Mouse (Mus musculus) liver, embryonic 11.5 days (tissue): Measurements from ENCODE around the gene Hrc. TPM values are rescaled to one million over a fixed set of nuclear protein-coding genes. Genes with fewer than 3 reads are reported as not detected.

Experiments used
- ATAC-seq: fragments of 200-750 bp; cut with Nextera tagmentation; replicated peaks from 2 replicates; pipeline ENCODE4 v1.8.0; 2017; ENCODE audit warnings: moderate number of reproducible peaks, mild to moderate bottlenecking, moderate TSS enrichment, moderate library complexity; ENCODE audit not compliant: low FRiP score
- DNase-seq: peaks from one replicate; pipeline ENCODE4 v3.0.0-alpha.2; 2017; ENCODE audit warnings: low spot score
- H3K27ac ChIP-seq: fragments of 300-500 bp; sonication (generic); 2 replicates; pipeline ENCODE4 v1.5.1; 2014; ENCODE audit warnings: mild to moderate bottlenecking, low read depth, low read length, control low read depth
- H3K27me3 ChIP-seq: fragments of 300-500 bp; sonication (generic); replicated peaks from 2 replicates; pipeline ENCODE4 v1.6.1; 2014; ENCODE audit warnings: low read length, mixed read lengths; ENCODE audit not compliant: control insufficient read depth, insufficient read depth
- H3K36me3 ChIP-seq: fragments of 300-500 bp; sonication (generic); 2 replicates; pipeline ENCODE4 v1.6.1; 2014; ENCODE audit warnings: mild to moderate bottlenecking, low read length, moderate library complexity, mixed read lengths; ENCODE audit not compliant: control insufficient read depth, insufficient read depth
- H3K4me1 ChIP-seq: fragments of 300-500 bp; sonication (generic); replicated peaks from 2 replicates; pipeline ENCODE4 v1.6.1; 2014; ENCODE audit warnings: low read length, mixed read lengths; ENCODE audit not compliant: control insufficient read depth, insufficient read depth
- H3K4me2 ChIP-seq: fragments of 300-500 bp; sonication (generic); 2 replicates; pipeline ENCODE4 v1.6.1; 2014; ENCODE audit warnings: mild to moderate bottlenecking, control low read depth, moderate library complexity
- H3K4me3 ChIP-seq: fragments of 300-500 bp; sonication (generic); 2 replicates; pipeline ENCODE4 v1.5.1; 2014; ENCODE audit warnings: low read depth, low read length, control low read depth
- H3K9ac ChIP-seq: fragments of 300-500 bp; sonication (generic); 2 replicates; pipeline ENCODE4 v1.6.1; 2014; ENCODE audit warnings: low read depth, low read length, control low read depth
- H3K9me3 ChIP-seq: fragments of 300-500 bp; sonication (generic); 2 replicates; pipeline ENCODE4 v1.6.1; 2016; ENCODE audit warnings: low read length, inconsistent platforms, mixed read lengths; ENCODE audit not compliant: control insufficient read depth
- WGBS: fragments of 180-500 bp; shearing (Covaris S2); extraction: QIAGEN DNeasy Blood & Tissue Kit; methylation state at CpG from one replicate; pipeline ENCODE4 v1.1.7; 2014; 5-methylcytosine and 5-hydroxymethylcytosine counted together
- polyA plus RNA-seq: library from polyadenylated mRNA; unstranded; fragments of >200 nt; fragmentation: Nextera tagmentation; extraction: Ambion mirVana; gene quantifications from 2 replicates; pipeline ENCODE4 v1.2.1, GENCODE M21; 2014

The Hrc gene
- polyA plus RNA-seq, 1 experiment from 2014 or later, result 0.30 TPM

DNA sequence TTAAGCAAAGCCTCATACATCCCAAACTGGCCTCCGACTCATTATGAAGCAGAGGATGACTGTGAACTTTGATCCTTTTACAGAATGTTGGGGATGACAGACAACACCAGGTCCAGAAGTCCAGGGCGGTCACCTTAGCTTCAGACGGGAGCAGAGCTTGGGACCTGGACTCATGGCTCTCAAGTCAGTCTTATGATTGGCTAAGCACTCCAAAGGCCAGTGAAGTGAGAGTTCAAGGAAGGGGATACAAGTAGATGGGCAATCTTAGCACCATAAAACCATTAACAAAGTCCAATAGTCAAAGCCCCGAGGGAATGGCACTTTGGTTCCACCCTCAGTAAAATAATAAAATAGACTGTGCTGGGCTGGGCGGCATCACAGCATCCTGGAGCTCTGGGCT lies 12.0 kb upstream of the Hrc start:
- Histone ChIP-seq H3K9ac (no peak overlapping the region), H3K4me2 (no peak overlapping the region), H3K36me3 (peaks cover 5% of the 10 kb centered on the region; the same call in 1 of the 2 replicates), H3K27me3 (no peaks in the 10 kb centered on the region), H3K4me1 (no peaks in the 10 kb centered on the region), H3K4me3 (no peak overlapping the region), H3K9me3 (no peaks in the 10 kb centered on the region), H3K27ac (no peak overlapping the region)
- WGBS, result 84% methylated on average over 5 of the region's 5 CpGs
- DNase-seq (no peak), ATAC-seq (no peak)

DNA sequence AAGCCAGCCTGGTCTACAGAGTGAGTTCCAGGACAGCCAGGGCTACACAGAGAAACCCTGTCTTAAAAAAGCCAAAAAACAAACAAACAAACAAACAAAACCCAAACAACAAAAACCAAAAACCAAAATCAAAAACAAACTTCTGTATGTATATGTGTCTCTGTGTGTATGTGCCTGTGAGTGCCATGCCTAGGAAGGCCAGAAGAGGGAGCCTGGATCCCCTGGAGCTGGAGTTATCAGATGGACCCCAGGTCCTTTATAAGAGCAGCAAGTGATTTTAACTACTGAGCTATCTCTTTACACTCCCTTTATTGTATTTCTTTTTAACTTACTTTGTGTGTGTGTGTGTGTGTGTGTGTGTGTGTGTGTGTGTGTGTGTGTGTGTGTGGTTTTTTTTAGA lies 9.3 kb upstream of the Hrc start:
- ATAC-seq, result no peak

DNA sequence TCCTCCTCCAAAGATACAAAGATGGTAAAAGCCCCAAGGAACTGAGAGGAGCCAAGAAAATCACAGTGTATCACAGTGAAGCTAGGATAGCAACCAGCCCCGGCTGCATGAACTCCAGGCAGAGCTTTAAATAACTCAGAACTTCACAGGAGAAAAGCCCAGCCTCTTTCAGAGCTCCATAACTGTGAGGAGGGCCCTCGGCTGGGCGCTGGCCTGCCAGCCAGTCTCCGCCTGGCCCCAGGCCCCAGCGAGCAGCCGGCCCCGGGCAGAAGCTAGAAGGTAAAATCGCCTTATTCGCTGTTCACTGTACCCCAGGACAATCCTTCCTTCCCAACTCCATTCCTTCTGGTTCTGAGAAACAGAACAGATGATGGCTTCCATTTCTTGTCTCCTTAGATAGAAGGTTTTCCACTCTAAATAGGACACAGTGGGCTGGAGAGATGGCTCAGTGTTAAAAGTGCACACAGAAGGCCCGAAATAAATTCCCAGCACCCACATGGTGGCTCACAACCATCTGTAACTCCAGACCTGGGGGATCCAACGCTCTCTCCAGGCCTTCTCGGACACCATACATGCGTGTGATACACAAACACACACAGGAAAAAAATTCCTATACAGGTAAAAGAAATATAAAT lies 6.1 kb upstream of the Hrc start:
- H3K4me3 ChIP-seq, result no peak overlapping the region
- DNase-seq (no peak), ATAC-seq (no peak)
- WGBS, result 77% methylated on average over 13 of the region's 13 CpGs
- H3K27me3 ChIP-seq, result peaks cover 11% of the 10 kb centered on the region; the same call in 1 of the 2 replicates
- H3K27ac ChIP-seq, result no peak overlapping the region
- peaks cover 3% of the 10 kb centered on the region; the same call in 1 of the 2 replicates for H3K36me3 ChIP-seq
- H3K9me3 ChIP-seq, result no peaks in the 10 kb centered on the region
- H3K9ac ChIP-seq, result no peak overlapping the region
- H3K4me2 ChIP-seq, result no peak overlapping the region
- H3K4me1 ChIP-seq, result peaks cover 9% of the 10 kb centered on the region

More for the DNA sequence above, 9.3 kb upstream of the Hrc start:
- no peak for DNase-seq
- Histone ChIP-seq H3K27ac (no peak overlapping the region), H3K36me3 (peaks cover 5% of the 10 kb centered on the region; the same call in 1 of the 2 replicates), H3K9ac (no peak overlapping the region), H3K4me3 (no peak overlapping the region), H3K4me1 (no peaks in the 10 kb centered on the region), H3K4me2 (no peak overlapping the region), H3K9me3 (no peaks in the 10 kb centered on the region), H3K27me3 (no peaks in the 10 kb centered on the region; the same call in 1 of the 2 replicates)

DNA sequence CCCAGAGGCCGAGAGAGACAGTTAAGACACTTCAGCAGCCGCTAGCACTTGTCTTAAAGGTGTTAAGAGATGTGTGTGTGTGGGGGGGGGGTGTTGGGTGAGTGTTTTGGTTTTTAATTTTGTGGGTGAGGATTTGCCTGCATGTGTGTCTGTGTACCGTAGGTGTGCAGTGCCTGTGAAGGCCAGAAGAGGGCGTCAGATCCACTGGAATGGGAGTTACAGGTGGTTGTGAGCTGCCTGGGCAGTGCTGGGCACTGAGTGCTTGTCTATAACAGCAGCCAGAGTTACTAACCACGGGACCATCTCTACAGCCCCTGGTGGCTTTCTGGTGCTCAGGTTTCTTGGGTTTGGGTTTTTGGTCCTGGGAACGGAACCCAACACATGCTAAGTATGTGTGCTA lies 3.6 kb upstream of the Hrc start:
- ATAC-seq, result no peak
- no peak for DNase-seq
- WGBS, result 70% methylated on average over 6 of the region's 6 CpGs
- Histone ChIP-seq H3K4me1 (peaks cover 14% of the 10 kb centered on the region), H3K27me3 (peaks cover 11% of the 10 kb centered on the region), H3K27ac (no peak overlapping the region), H3K9ac (no peak overlapping the region), H3K4me2 (no peak overlapping the region), H3K9me3 (no peaks in the 10 kb centered on the region), H3K4me3 (no peak overlapping the region), H3K36me3 (no peaks in the 10 kb centered on the region)

DNA sequence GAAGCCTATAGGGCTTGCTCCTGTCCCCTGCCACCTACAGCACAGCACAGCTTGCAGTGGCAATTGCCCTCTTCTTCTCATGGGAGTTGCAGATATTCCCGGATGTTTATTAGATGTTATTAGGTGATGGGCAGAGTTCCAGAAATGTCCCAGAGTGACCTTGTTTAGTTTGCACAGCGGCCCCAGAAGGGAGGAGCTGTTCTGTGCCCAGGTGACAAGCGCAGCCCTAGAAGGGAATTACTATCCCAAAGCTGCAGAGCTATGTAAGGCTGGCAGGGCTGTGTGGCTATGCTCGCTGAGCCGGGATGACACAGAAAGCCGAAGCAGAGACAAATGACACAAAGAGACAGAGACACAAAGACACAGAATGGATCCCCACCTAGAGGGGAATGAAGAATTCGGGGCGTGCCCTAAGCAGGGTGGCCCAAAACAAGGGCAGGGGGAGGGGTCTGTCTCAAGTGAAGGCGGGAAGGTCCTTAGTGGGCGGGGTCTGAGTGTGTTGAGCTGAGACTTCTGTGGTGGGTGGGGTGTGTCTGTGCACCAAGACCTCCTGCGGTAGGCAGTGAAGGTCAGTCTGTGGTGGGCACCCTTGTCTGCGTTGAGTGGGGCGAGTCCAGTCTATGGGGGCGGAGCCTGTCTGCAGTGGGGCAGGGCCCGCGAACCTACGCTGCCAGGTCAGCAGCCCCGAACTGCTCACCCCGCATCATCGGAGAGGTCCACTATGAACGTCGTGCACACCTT lies 2.2 kb upstream of the Hrc start:
- H3K27ac ChIP-seq, result no peak overlapping the region
- peak; percentile 50 for DNase-seq
- peaks cover 16% of the 10 kb centered on the region for H3K4me1 ChIP-seq

DNA sequence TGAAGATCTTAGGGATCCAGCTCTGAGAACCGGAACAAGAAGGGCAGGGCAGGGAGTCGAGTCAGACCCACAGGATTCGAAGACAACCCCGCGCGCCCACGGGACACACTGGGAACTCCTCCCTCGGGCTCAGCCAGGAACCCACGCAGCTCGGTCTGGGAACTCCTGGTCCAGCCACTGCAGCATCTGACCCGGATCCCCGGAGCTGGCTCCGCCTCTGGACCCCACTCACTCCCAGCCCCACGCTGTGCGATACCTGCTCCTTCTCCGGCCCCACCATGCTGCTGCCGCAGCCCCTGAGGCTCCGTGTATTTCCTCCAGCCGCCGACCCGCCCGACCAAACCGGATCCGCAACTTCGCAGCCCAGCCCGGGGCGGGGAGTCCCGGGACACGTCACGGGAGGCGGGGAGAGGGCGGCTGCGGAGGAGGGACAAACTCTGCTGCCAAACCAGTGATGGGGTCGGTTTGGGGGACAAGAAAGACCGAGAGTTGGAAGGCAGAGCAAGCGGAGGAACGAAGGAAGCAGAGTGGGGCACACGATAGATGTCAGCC lies 1.6 kb upstream of the Hrc start, which contains the start of gene Trpm4:
Trpm4 (minus strand) TSS at position 350 of the 552 bp plus-strand sequence.
- Histone ChIP-seq H3K4me3 (peak within 1 kb of the TSS; percentile 61), H3K9ac (peak within 1 kb of the TSS; percentile 58), H3K4me1 (peaks cover 22% of the 10 kb centered on the region), H3K36me3 (no peaks in the 10 kb centered on the region), H3K27me3 (peaks cover 28% of the 10 kb centered on the region), H3K27ac (no peak within 1 kb of the TSS), H3K4me2 (peak within 1 kb of the TSS; percentile 97), H3K9me3 (no peaks in the 10 kb centered on the region)
- peak; percentile 78 for DNase-seq
- WGBS, result under 1% methylated on average over 37 of the region's 38 CpGs
- peak; percentile 48; the same call in 1 of the 2 replicates for ATAC-seq

More for the DNA sequence above, 2.2 kb upstream of the Hrc start:
- ATAC-seq, result peak; percentile 19; the same call in 1 of the 2 replicates
- H3K9ac ChIP-seq, result peak overlapping the region; percentile 58
- WGBS, result 6% methylated on average over 22 of the region's 22 CpGs
- H3K4me3 ChIP-seq, result peak overlapping the region; percentile 61
- H3K9me3 ChIP-seq, result no peaks in the 10 kb centered on the region
- H3K27me3 ChIP-seq, result peaks cover 22% of the 10 kb centered on the region
- H3K4me2 ChIP-seq, result peak overlapping the region; percentile 97
- H3K36me3 ChIP-seq, result no peaks in the 10 kb centered on the region

DNA sequence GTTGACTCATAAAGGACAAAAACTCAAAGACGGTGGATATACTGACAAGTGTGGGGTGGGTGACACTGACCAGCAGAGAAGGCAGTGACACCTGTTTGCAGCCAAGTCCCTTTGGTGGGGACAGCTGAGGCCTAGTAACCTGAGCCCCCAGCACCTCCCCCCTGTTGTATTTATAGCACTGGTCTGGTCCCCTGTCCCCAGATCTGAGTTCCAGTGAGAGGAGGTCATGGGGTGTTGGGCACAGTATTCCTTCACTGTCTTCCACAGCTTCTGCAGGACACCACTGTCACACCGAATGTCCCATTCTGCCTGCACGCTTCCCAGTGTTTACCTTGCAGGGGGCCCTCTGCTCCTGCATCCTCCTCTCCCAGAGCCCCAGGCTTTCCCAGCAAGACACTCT lies 485 bp upstream of the Hrc start:
- Histone ChIP-seq H3K4me1 (peaks cover 30% of the 10 kb centered on the region), H3K27me3 (peaks cover 29% of the 10 kb centered on the region), H3K9ac (no peak overlapping the region), H3K4me3 (no peak overlapping the region), H3K9me3 (no peaks in the 10 kb centered on the region), H3K36me3 (no peaks in the 10 kb centered on the region), H3K27ac (no peak overlapping the region), H3K4me2 (no peak overlapping the region)
- WGBS, result 39% methylated on average over 3 of the region's 3 CpGs
- DNase-seq (no peak), ATAC-seq (no peak)

DNA sequence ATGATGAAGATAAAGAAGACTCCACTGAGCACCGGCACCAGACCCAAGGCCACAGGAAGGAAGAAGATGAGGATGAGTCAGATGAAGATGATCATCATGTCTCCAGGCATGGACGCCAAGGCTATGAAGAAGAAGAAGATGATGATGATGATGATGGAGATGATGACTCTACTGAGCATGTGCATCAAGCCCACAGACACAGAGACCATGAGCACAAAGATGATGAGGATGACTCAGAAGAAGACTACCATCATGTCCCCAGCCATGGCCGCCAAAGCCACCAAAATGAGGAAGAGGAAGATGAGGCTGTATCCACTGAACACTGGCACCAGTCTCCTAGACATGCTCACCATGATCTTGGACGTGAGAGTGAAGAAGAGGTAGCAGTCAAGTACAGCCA lies 1.2 kb downstream of the Hrc start:
- Histone ChIP-seq H3K36me3 (no peaks in the 10 kb centered on the region), H3K27me3 (peaks cover 34% of the 10 kb centered on the region), H3K9me3 (no peaks in the 10 kb centered on the region), H3K4me1 (peaks cover 44% of the 10 kb centered on the region), H3K4me3 (no peak overlapping the region), H3K9ac (no peak overlapping the region), H3K4me2 (no peak overlapping the region), H3K27ac (no peak overlapping the region)
- WGBS, result 76% methylated on average over 4 of the region's 4 CpGs
- DNase-seq (no peak), ATAC-seq (no peak)
